Mouse (Mus musculus) cortical plate, adult 2 months (tissue): ENCODE measurements around the gene Traf5.

Experiments
- CTCF ChIP-seq: fragments of 200-500 bp; IDR thresholded peaks from 2 replicates; pipeline ENCODE4 v1.5.1; 2011; ENCODE audit warnings: mild to moderate bottlenecking, control low read depth, low read length; ENCODE audit not compliant: insufficient read depth; ENCODE audit errors: extremely low read depth
- POLR2A ChIP-seq: fragments of 200-500 bp; IDR thresholded peaks from 2 replicates; pipeline ENCODE4 v1.6.1; 2011; ENCODE audit warnings: mild to moderate bottlenecking, low read length, control low read depth; ENCODE audit not compliant: insufficient read depth; ENCODE audit errors: extremely low read depth

DNA sequence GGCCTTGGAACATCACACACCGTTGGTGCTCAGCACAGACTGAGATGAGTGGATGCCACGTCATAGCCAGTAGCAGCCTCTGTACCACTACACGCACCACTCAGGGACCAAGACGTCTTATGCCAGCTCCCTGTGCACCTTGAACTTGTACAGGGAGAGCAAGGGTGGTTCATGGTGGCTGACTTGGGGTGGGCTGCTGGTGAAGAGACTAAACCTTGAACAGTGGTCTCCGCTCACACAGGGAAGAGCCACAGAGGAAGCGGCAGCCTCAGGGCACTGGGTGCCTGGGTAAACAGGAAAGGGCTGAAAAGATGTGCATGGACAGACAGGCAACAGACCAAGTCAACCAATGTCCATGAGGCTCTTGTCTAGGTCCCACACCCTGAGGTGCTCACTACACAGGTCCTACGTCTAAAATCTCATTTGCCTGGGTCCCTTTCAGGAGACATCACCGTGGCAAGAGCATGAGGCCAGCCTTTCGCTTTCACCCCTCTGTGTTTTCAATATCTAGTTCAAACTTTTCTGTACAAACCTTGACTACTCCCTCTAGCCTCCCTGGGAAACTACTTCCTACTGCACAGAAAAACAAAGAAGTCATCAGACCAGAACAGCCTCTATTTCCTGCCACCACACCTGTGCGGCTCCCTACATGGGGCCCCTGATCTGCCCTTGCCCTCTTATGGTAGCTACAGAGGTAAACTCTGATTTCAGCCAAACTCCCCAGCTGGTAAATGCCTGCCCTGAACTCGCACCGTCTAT is 5.9 kb downstream of the Traf5 start:
- TF ChIP-seq POLR2A (no peak), CTCF (no peak)
